Mouse (Mus musculus): ENCODE results near the gene Nxn. TPM values are rescaled to one million over a fixed set of nuclear protein-coding genes. Genes with fewer than 3 reads are reported as not detected.

The Nxn gene
- polyA plus RNA-seq, 1 experiment from 2014 or later, result 26.0 TPM

GRCm38 (mm10) chr11:76384307-76384706 is 14.6 kb downstream of the Nxn start:
- ATAC-seq (replicated peaks; ENCODE audit: low FRiP score, low read depth) (no peak), DNase-seq (ENCODE audit: low spot score) (no peak)
- no peak overlapping the region for H3K4me3 ChIP-seq (replicated peaks; ENCODE audit: low read depth, low read length)
- H3K27ac ChIP-seq, result no peak overlapping the region
- H3K4me2 ChIP-seq (ENCODE audit: low read length), result no peak overlapping the region
- no peaks in the 10 kb centered on the region for H3K9me3 ChIP-seq (replicated peaks; ENCODE audit: low read length)
- WGBS, result 92% methylated on average over 5 of the region's 5 CpGs
- no peak for TF ChIP-seq CTCF (IDR thresholded peaks at IDR 0.05; ENCODE audit: low read depth)
- no peaks in the 10 kb centered on the region for H3K36me3 ChIP-seq (ENCODE audit: insufficient read depth, low read length)
- H3K9ac ChIP-seq (ENCODE audit: low read depth, low read length), result no peak overlapping the region
- peaks cover 7% of the 10 kb centered on the region; the same call in 1 of the 2 replicates for H3K4me1 ChIP-seq (replicated peaks; ENCODE audit: insufficient read depth, low read length)
- H3K27me3 ChIP-seq (ENCODE audit: insufficient read depth, low read length), result no peaks in the 10 kb centered on the region

- H3K27me3 ChIP-seq (ENCODE audit: insufficient read depth, low read length), result no peaks in the 10 kb centered on the region
- H3K4me2 ChIP-seq (ENCODE audit: low read length), result no peak overlapping the region
- H3K27ac ChIP-seq, result no peak overlapping the region
- DNase-seq (ENCODE audit: low spot score) (no peak), ATAC-seq (replicated peaks; ENCODE audit: low FRiP score, low read depth) (no peak)
- H3K4me1 ChIP-seq (replicated peaks; ENCODE audit: insufficient read depth, low read length), result peaks cover 7% of the 10 kb centered on the region; the same call in 1 of the 2 replicates
- 61% methylated on average over 13 of the region's 13 CpGs for WGBS
- TF ChIP-seq CTCF (IDR thresholded peaks at IDR 0.05; ENCODE audit: low read depth), result no peak
- H3K4me3 ChIP-seq (replicated peaks; ENCODE audit: low read depth, low read length), result no peak overlapping the region
- no peak overlapping the region for H3K9ac ChIP-seq (ENCODE audit: low read depth, low read length)
- H3K9me3 ChIP-seq (replicated peaks; ENCODE audit: low read length), result no peaks in the 10 kb centered on the region
- H3K36me3 ChIP-seq (ENCODE audit: insufficient read depth, low read length), result no peaks in the 10 kb centered on the region
These were observed 16.1 kb downstream of the Nxn start for GRCm38 (mm10) chr11:76382711-76383324.

- TF ChIP-seq CTCF (IDR thresholded peaks at IDR 0.05; ENCODE audit: low read depth), result no peak
- no peak overlapping the region for H3K4me2 ChIP-seq (ENCODE audit: low read length)
- H3K4me3 ChIP-seq (replicated peaks; ENCODE audit: low read depth, low read length), result no peak overlapping the region
- no peak overlapping the region for H3K27ac ChIP-seq
- H3K4me1 ChIP-seq (replicated peaks; ENCODE audit: insufficient read depth, low read length), result peaks cover 7% of the 10 kb centered on the region; the same call in 1 of the 2 replicates
- no peak for DNase-seq (ENCODE audit: low spot score)
- H3K9me3 ChIP-seq (replicated peaks; ENCODE audit: low read length), result no peaks in the 10 kb centered on the region
- H3K9ac ChIP-seq (ENCODE audit: low read depth, low read length), result no peak overlapping the region
- no peaks in the 10 kb centered on the region for H3K27me3 ChIP-seq (ENCODE audit: insufficient read depth, low read length)
- ATAC-seq (replicated peaks; ENCODE audit: low FRiP score, low read depth), result no peak
- 62% methylated on average over 15 of the region's 15 CpGs for WGBS
- no peaks in the 10 kb centered on the region for H3K36me3 ChIP-seq (ENCODE audit: insufficient read depth, low read length)
These were observed 17.6 kb downstream of the Nxn start for GRCm38 (mm10) chr11:76381201-76381885.

GRCm38 (mm10) chr11:76379921-76380544 is 18.9 kb downstream of the Nxn start:
- H3K9me3 ChIP-seq (replicated peaks; ENCODE audit: low read length), result no peaks in the 10 kb centered on the region
- peaks cover 16% of the 10 kb centered on the region; the same call in 1 of the 2 replicates for H3K4me1 ChIP-seq (replicated peaks; ENCODE audit: insufficient read depth, low read length)
- peak overlapping the region; percentile 19; the same call in 1 of the 2 replicates for H3K27ac ChIP-seq
- WGBS, result 17% methylated on average over 11 of the region's 11 CpGs
- ATAC-seq (replicated peaks; ENCODE audit: low FRiP score, low read depth) (peak; percentile 64; the same call in 1 of the 2 replicates), DNase-seq (ENCODE audit: low spot score) (peak; percentile 84)
- no peak for TF ChIP-seq CTCF (IDR thresholded peaks at IDR 0.05; ENCODE audit: low read depth)
- H3K4me2 ChIP-seq (ENCODE audit: low read length), result no peak overlapping the region
- H3K9ac ChIP-seq (ENCODE audit: low read depth, low read length), result no peak overlapping the region
- no peaks in the 10 kb centered on the region for H3K36me3 ChIP-seq (ENCODE audit: insufficient read depth, low read length)
- H3K4me3 ChIP-seq (replicated peaks; ENCODE audit: low read depth, low read length), result no peak overlapping the region
- no peaks in the 10 kb centered on the region for H3K27me3 ChIP-seq (ENCODE audit: insufficient read depth, low read length)

- DNase-seq (ENCODE audit: low spot score) (no peak), ATAC-seq (replicated peaks; ENCODE audit: low FRiP score, low read depth) (no peak)
- Histone ChIP-seq H3K9me3 (replicated peaks; ENCODE audit: low read length) (no peaks in the 10 kb centered on the region), H3K36me3 (ENCODE audit: insufficient read depth, low read length) (no peaks in the 10 kb centered on the region), H3K4me1 (replicated peaks; ENCODE audit: insufficient read depth, low read length) (peaks cover 36% of the 10 kb centered on the region), H3K27me3 (ENCODE audit: insufficient read depth, low read length) (no peaks in the 10 kb centered on the region), H3K4me3 (replicated peaks; ENCODE audit: low read depth, low read length) (no peak overlapping the region), H3K4me2 (ENCODE audit: low read length) (no peak overlapping the region), H3K27ac (no peak overlapping the region), H3K9ac (ENCODE audit: low read depth, low read length) (no peak overlapping the region)
- TF ChIP-seq CTCF (IDR thresholded peaks at IDR 0.05; ENCODE audit: low read depth), result no peak
- 82% methylated on average over 3 of the region's 3 CpGs for WGBS
These were observed 22.5 kb downstream of the Nxn start for GRCm38 (mm10) chr11:76376425-76376824.

GRCm38 (mm10) chr11:76374491-76375185 is 24.3 kb downstream of the Nxn start:
- Histone ChIP-seq H3K27ac (peak overlapping the region; percentile 88), H3K4me1 (replicated peaks; ENCODE audit: insufficient read depth, low read length) (peaks cover 31% of the 10 kb centered on the region), H3K36me3 (ENCODE audit: insufficient read depth, low read length) (no peaks in the 10 kb centered on the region), H3K9me3 (replicated peaks; ENCODE audit: low read length) (no peaks in the 10 kb centered on the region), H3K27me3 (ENCODE audit: insufficient read depth, low read length) (no peaks in the 10 kb centered on the region), H3K9ac (ENCODE audit: low read depth, low read length) (0 out of 2 replicates have a peak overlapping the region, but pooled peaks have one; percentile 24), H3K4me3 (replicated peaks; ENCODE audit: low read depth, low read length) (no peak overlapping the region), H3K4me2 (ENCODE audit: low read length) (peak overlapping the region; percentile 28; the same call in 1 of the 2 replicates)
- DNase-seq (ENCODE audit: low spot score) (peak; percentile 97), ATAC-seq (replicated peaks; ENCODE audit: low FRiP score, low read depth) (peak; percentile 80)
- no peak for TF ChIP-seq CTCF (IDR thresholded peaks at IDR 0.05; ENCODE audit: low read depth)
- WGBS, result 22% methylated on average over 17 of the region's 17 CpGs
